Mouse (Mus musculus): Measurements from ENCODE around the gene Kbtbd4.
A peak's percentile ranks its signal among the peaks of the same experiment; 100 is the strongest.
"Not testable (repeated sequence)": the region's sequence is repeated elsewhere in the genome, so short reads cannot be mapped to it uniquely, and the experiment has no call there.

Kbtbd4 gene

GRCm38 (mm10) chr2:90904076-90904855 lies at the start of gene Kbtbd4, which contains the start of gene Ndufs3:
Gene Kbtbd4, plus strand, starts transcription at chr2:90904740.
Gene Ndufs3, minus strand, starts transcription at chr2:90904827.
- peak; percentile 85 for DNase-seq (ENCODE audit: low read depth, low spot score)

- no peak for DNase-seq (ENCODE audit: low read depth, low spot score)
Measured at GRCm38 (mm10) chr2:90861486-90861885, 43.1 kb upstream of the Kbtbd4 start.

GRCm38 (mm10) chr2:90864184-90864583 lies 40.4 kb upstream of the Kbtbd4 start:
- no peak for DNase-seq (ENCODE audit: low read depth, low spot score)

DNA sequence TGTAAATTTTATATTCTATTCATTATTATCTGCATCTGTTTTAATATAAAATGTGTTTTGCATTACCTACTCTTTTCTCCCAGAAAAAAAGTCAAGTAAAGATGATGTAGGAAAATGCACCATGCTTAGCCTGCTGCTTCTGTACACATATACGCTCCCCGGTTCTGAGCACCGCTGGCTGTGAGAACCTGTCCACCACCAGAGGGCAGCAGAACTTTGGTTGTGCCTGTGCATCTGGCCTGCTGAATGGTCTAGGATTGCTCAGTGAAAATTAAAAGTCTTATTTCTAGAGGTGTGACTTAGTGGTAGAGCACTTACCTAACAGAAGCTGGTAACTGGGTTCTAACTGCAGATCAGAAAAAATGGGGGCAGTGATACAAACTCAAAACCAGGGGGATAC lies 38.0 kb upstream of the Kbtbd4 start:
- DNase-seq (ENCODE audit: low read depth, low spot score): peak; percentile 75

GRCm38 (mm10) chr2:90870136-90870601 lies 34.4 kb upstream of the Kbtbd4 start:
- DNase-seq (ENCODE audit: low read depth, low spot score): no peak

DNA sequence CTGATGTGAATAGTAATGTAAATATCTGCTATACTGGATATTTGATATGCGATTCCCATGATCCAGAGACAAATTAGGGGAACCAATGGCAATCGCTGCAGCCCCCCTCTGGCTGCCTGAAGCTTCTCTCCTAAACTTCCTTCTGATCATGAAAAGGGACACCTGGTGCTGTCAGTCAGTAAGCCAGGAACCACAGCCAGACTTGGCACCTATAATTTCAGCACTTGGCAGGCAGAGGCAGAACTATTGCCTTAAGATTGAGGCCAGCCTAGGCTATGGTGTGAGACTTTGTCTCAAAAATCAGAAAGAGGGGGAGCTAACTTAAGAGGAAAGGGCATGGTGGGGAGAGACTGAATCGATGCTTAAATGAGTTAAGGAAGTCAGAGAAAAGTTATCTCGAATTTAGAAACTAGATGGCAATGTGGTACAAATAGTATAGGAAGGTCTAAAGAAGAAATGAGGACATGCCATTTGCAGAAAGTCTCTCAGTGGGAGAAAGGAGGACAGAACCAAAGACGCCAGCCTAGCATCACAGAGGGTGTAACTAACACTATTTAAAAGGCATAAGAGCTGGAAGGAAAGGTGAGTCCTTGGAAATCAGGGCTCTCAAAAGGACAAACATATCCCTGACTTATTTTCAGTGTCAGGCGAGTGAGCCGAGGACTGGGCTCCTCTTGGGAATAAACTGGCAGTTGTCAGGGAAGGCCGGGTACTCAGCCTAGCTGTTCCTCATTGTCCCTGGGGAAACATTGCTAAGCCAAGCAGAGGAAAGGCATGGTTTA lies 33.2 kb upstream of the Kbtbd4 start:
- DNase-seq (ENCODE audit: low read depth, low spot score): no peak

DNA sequence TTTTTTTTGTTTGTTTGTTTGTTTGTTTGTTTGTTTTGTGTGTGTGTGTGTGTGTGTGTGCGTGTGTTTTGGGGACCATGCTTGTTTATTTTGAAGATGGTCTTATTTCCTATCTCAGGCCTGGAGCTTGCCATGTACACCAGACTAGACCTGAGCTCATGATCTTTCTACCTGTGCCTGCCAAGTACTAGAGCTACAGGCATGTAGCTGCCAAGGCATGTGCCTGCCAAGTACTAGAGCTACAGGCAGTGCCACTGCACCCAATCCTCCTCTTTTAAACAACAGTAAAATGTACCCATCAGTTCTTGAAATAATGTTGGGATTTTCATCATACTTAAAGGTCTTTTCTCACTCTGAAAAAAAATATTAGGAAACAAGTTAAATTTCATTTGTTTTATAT lies 30.5 kb upstream of the Kbtbd4 start:
- DNase-seq (ENCODE audit: low read depth, low spot score): no peak

GRCm38 (mm10) chr2:90875239-90875638 lies 29.3 kb upstream of the Kbtbd4 start:
- DNase-seq (ENCODE audit: low read depth, low spot score): no peak

GRCm38 (mm10) chr2:90877584-90878259 lies 26.8 kb upstream of the Kbtbd4 start:
- DNase-seq (ENCODE audit: low read depth, low spot score): no peak

- no peak for DNase-seq (ENCODE audit: low read depth, low spot score)
Measured at GRCm38 (mm10) chr2:90879419-90879818, 25.1 kb upstream of the Kbtbd4 start.

- no peak for DNase-seq (ENCODE audit: low read depth, low spot score)
Measured at GRCm38 (mm10) chr2:90880144-90880785, 24.3 kb upstream of the Kbtbd4 start.

GRCm38 (mm10) chr2:90881824-90882223 lies 22.7 kb upstream of the Kbtbd4 start:
- DNase-seq (ENCODE audit: low read depth, low spot score): no peak

GRCm38 (mm10) chr2:90885218-90886041 lies 19.1 kb upstream of the Kbtbd4 start, which contains the start of gene C1qtnf4:
Gene C1qtnf4, plus strand, starts transcription at chr2:90885860.
- DNase-seq (ENCODE audit: low read depth, low spot score): no peak

GRCm38 (mm10) chr2:90886436-90886835 lies 18.1 kb upstream of the Kbtbd4 start:
- DNase-seq (ENCODE audit: low read depth, low spot score): no peak

- DNase-seq (ENCODE audit: low read depth, low spot score): no peak
Measured at GRCm38 (mm10) chr2:90887627-90888026, 16.9 kb upstream of the Kbtbd4 start.

GRCm38 (mm10) chr2:90889550-90890548 lies 14.7 kb upstream of the Kbtbd4 start:
- DNase-seq (ENCODE audit: low read depth, low spot score): peak; percentile 48

GRCm38 (mm10) chr2:90893673-90894298 lies 10.8 kb upstream of the Kbtbd4 start:
- no peak for DNase-seq (ENCODE audit: low read depth, low spot score)

- DNase-seq (ENCODE audit: low read depth, low spot score): not testable (repeated sequence)
Measured at GRCm38 (mm10) chr2:90894299-90894677, 10.3 kb upstream of the Kbtbd4 start.

DNA sequence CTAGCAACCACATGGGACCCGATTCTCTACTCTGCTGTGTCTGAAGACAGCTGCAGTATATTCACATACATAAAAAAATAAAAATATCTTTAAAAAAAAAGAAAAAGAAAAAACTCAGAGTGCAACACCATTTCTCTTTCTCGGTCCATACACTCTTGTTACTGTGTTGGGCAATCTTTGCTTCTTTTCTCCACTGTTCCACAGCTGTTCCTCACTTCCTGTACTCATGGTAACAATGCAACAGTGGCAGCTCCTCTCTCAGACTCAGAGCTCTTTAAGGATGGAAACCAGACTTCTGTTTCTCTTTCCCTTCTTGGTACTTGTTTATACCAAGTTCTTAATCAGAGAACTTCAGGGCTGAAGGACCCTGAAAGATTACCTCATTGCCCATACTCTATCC lies 1.1 kb upstream of the Kbtbd4 start:
- DNase-seq (ENCODE audit: low read depth, low spot score): no peak

Data from embryo, embryonic 11.5 days (tissue).